Mouse (Mus musculus): ENCODE results near the gene Camkmt.

Gene Camkmt

GRCm38 (mm10) chr17:85090120-85091099 is at the start of gene Camkmt, which contains the start of gene Prepl:
Gene Camkmt, plus strand, starts transcription at chr17:85090552.
Gene Prepl, minus strand, starts transcription at chr17:85090241.
- peak; percentile 96 to 97 for DNase-seq

GRCm38 (mm10) chr17:85040913-85041312 is 49.4 kb upstream of the Camkmt start:
- peak; percentile 80 to 87 for DNase-seq

DNA sequence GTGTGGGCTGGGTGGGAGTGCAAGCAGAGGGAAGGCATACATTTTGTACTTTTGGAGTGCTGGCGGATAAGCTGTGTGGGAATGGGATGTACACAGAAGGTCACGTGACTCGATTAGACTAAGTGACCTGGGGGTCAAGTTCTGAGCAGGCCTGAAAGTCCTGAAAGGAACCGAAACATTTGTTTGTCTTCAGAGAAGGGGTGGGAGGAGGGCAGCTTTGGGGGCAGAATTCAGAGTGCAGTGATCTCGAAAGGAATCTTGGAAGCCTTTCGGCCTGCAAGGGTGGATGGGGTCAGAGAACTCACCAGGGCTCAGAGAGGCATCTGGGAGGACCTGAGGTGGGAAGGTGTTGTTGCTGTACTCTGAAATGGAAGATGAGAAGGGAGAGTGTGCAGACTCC is 47.9 kb upstream of the Camkmt start:
- peak; percentile 87 to 91 for DNase-seq

DNA sequence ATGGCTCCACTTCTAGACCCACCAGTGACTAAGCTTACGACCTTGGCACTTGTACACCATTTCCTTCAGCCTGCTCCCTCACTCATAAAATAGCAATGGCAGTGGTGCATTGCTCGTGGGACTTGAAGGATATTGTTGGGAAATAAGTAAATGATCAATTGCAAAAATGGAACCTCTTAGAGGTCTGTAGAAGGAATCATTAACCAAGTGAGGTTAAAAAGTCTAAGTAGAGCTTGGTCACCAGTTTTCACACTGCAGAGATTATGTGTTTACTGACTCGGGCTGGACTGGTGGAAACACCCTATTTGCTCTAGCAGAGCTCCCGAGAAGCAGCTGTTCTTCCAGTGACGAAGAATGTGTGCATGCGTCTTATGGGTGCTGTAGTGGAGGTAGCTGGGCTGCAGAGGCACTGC is 46.9 kb upstream of the Camkmt start:
- DNase-seq = peak; percentile 64 to 83

- peak; percentile 78 to 84 for DNase-seq
Measured at GRCm38 (mm10) chr17:85044466-85044865, 45.9 kb upstream of the Camkmt start.

- DNase-seq = no peak
Measured at GRCm38 (mm10) chr17:85045160-85045559, 45.2 kb upstream of the Camkmt start.

DNA sequence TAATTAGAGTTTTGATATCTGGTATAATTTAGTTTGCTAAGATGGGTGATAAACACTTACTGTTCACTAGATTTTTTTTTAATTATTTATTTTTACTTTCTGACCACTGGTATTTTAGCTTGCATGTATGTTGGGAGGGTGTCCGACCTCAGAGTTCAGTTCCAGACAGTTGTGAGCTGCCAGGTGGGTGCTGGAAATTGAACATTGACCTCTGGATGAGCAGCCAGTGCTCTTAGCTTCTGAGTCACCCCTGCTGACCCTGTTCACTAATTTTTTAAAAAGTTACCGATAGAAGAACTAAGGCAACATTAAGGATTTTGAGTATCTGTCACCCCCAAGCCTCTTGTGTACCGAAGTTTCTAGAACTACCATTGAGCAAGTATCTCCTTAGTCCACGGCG is 42.0 kb upstream of the Camkmt start:
- DNase-seq = peak in 1 of 2 experiments; percentile 61

DNA sequence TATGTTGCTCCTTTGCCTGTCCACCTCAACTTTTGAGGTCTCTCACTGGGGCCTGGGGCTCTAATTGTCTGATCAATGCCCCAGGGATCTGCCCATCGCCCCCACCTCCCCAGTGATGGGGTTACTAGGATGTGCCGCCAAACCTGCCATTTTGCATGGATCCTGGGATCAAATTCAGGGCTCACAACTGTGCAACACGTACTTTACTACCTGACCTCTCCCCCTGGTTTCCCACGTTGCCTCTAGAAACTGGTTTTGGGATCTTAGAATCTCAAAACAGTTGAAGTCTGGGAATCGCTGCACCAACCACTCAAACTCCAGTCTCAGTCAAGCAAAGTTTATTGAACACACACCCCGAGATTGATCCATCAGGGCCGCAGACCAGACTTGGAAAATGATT is 32.1 kb upstream of the Camkmt start:
- DNase-seq = no peak

GRCm38 (mm10) chr17:85059136-85059535 is 31.2 kb upstream of the Camkmt start:
- DNase-seq = no peak

DNA sequence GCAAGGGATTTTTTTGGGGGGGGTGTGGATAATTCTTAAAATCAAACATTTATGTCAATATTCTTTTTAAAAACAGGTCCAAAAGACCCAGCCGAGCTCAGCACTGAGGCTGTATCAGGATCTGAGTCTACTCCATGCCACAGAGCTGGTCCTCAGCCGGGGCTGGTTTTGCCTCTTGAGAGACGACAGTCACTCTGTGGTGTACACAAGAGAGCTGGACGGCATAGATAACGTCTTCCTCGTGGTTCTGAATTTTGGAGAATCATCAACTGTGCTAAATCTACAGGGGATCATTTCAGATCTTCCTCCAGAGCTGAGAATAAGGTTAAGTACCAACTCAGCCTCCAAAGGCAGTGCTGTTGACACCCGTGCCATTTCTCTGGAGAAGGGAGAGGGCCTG is 26.8 kb upstream of the Camkmt start:
- DNase-seq = no peak

GRCm38 (mm10) chr17:85067331-85067730 is 23.0 kb upstream of the Camkmt start:
- no peak for DNase-seq

- DNase-seq = no peak
Measured at GRCm38 (mm10) chr17:85070658-85071057, 19.7 kb upstream of the Camkmt start.

GRCm38 (mm10) chr17:85071088-85071775 is 19.1 kb upstream of the Camkmt start:
- DNase-seq = no peak

GRCm38 (mm10) chr17:85072383-85072782 is 18.0 kb upstream of the Camkmt start:
- DNase-seq = no peak

DNA sequence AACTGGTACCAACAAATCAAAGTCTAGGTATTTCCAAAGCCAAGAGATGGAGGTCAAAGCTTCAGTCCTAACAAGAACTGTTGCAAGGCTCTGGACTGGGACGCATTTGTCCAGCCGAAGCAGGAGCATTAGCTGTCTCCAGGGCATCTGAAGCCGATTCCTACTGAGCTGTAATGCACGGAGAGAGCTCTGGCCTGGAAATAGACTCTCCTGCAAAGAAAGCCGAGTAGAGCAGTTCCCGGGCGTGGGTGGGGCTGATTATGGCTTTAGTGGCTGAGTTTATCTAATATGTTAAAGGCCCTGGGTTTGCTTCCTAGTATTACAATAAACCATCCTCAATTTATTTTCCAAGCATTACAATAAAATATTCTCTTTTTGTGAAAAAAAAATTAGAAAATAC is 17.1 kb upstream of the Camkmt start:
- DNase-seq = no peak

DNA sequence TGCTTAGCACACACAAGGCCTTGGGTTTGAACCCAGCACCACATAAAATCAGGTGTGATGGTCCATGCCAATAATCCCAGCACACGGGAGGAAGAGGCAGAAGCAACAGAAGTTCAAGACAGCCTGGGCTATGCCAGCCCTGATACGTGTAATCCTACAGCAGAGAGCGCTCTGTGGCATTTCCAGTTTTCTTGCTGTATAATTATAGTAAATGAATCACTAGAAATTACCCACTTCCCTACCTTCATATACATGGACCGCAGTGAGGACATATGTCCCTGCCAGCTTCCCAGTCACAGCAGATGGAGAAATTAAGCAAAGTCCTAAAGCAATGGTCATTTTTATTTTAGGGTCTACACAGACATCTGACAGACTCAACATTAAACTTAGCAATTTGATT is 16.3 kb upstream of the Camkmt start:
- no peak for DNase-seq

DNA sequence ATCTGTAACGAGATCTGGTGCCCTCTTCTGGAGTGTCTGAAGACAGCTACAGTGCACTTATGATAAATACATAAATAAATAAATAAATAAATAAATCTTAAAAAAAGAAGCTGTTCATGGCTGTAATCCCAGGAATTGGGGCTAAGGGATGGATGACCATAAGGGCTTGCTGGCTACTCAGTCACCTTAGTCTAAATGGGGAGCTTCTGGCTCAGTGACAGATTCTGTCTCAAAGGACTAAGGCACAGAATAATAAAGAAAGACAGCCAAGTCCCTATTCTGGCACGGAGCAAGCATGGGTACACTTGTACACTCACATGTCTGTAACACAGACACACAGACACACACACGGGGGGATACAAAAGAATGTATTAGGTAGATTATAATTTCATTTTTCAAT is 11.1 kb upstream of the Camkmt start:
- no peak for DNase-seq

- DNase-seq = no peak
Measured at GRCm38 (mm10) chr17:85080781-85081180, 9.6 kb upstream of the Camkmt start.

- DNase-seq = no peak
Measured at GRCm38 (mm10) chr17:85085335-85085734, 5.0 kb upstream of the Camkmt start.

- no peak for DNase-seq
Measured at GRCm38 (mm10) chr17:85086501-85086900, 3.9 kb upstream of the Camkmt start.

DNA sequence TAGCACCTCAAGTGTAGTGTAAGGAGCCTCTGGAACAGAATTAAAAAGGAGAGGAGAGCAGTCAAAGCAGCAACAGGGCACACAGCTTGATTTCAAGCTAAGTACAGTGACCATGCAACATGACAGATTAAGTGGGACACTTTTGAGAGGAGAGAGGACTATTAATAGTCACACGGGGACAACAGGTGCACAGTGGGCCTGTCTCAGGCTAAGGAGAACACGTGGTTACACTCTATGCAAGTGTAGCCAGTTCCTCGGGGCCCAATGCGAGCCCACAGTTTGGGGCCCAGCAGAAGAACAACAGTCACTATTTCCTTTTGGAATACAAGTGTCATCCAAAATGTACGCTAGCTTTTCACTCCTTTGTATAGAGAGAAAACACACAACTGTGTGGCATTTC is 2.8 kb upstream of the Camkmt start:
- no peak for DNase-seq

- no peak for DNase-seq
Measured at GRCm38 (mm10) chr17:85088401-85088800, 2.0 kb upstream of the Camkmt start.

- no peak for DNase-seq
Measured at GRCm38 (mm10) chr17:85089011-85089410, 1.3 kb upstream of the Camkmt start.

DNA sequence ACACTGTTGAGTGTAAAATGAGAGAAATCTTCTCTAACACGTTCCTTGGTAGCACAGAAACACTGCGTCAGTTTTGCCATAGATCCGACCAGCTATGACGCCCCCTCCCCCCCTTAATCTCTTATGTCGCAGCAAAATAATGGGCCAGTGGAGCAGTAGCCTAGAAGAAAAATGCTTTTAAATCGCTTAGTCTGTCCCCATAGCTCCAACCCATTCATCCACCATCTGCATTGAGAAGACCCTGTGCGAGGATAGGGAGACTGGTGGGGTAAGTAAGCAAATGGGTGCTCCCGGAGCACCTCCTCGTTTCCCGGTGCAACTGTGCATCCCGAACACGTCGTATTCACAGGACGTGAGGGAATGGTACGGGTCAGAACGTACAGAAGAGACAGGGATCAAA is 731 bp upstream of the Camkmt start:
- no peak for DNase-seq

Data from kidney, adult 8-10 months (tissue).